Mouse (Mus musculus): ENCODE results near the gene Nrxn2.

Gene Nrxn2

DNA sequence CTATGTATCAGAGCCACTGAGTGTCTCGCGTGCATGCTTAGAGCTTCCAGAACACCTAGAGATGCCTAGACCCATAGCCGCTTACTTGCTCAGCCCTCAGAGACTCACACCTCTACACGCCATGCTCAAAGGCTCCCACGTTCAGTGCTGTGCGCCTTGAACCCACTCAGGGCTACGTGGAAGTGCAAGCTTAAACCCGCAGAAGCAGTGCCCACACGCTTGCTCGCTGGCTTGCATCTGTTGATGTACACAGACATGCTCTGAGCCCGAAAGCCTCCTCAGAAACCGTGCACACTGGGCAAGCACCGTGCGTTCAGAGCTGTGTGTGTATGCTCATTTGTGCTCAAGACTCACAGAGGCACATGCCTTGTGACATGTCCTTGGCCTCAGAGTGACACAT is 103.8 kb downstream of the Nrxn2 start:
- no peak for DNase-seq

- no peak for DNase-seq
Measured at GRCm38 (mm10) chr19:6525023-6525422, 106.5 kb downstream of the Nrxn2 start.

- DNase-seq: no peak
Measured at GRCm38 (mm10) chr19:6526010-6526409, 107.5 kb downstream of the Nrxn2 start.

- peak; percentile 87 for DNase-seq
Measured at GRCm38 (mm10) chr19:6527439-6527838, 108.9 kb downstream of the Nrxn2 start.

DNA sequence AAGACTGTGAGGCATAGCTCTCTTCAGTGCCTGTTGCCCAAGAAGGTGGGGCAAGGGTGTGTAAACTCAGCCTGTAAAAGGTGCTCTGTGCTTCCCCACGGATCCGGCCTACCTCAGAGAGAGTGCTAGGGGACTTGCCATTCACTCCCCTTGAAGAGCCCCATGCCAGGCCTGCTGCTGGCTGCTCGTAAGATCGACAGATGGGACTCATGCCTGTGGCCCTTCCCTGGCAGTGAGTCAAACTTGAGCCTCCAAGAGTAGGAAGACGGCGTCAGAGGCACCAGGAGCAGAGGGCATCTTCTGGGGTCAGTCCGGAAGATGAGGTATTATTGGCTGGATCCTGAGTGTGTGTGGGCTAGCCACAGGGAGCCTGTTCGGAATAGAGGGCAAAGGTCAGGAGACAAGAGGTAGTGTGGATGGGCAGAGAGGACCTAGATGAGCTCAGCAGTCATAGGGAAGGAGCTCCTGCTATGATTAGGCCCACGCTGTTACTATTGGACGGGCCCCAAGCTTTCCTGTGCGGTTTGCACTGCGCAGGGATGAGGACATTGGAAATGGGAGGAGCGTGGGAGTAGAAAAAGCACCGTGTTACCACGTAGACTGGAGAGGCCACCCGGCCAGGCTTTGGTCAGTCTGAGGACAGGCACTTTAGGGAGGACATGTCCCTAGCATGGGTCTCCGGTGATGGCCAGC is 109.5 kb downstream of the Nrxn2 start:
- DNase-seq: peak; percentile 94

DNA sequence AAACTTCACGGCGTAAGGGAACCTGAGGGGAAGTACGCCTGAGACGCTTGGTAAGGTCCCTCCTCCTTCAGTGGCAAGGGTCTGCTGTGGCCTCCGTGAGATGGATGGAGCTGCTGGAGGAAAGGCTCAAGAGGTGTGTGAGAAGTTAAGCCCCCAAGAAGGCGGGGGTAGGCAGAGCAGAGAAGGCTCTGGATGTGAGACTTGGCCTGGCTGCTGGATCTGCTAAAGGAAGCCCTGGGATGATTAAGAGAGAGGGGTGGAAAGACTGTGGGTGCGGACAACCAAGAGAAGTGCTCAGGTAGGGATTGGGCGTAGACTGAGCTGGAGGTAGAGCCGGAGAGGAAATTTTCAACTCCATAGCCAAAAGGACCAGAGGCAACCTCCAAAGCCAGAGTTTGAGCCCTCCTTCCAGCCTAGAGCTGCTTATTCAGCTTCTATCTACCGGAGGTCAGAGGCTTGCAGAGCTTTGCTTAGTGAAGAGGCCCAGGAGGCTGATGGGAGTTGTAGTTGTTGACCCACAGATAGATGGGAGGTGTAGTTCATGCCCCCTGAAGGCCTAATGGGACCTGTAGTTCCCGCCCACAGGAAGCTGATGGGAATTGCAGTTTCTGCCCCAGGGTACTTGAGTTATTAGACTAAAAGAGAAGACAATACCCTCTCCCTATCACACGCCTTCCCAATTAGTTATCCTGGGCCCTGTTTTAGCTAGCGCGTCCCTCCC is 110.9 kb downstream of the Nrxn2 start:
- DNase-seq: no peak

GRCm38 (mm10) chr19:6530359-6530758 is 111.8 kb downstream of the Nrxn2 start:
- DNase-seq: no peak

DNA sequence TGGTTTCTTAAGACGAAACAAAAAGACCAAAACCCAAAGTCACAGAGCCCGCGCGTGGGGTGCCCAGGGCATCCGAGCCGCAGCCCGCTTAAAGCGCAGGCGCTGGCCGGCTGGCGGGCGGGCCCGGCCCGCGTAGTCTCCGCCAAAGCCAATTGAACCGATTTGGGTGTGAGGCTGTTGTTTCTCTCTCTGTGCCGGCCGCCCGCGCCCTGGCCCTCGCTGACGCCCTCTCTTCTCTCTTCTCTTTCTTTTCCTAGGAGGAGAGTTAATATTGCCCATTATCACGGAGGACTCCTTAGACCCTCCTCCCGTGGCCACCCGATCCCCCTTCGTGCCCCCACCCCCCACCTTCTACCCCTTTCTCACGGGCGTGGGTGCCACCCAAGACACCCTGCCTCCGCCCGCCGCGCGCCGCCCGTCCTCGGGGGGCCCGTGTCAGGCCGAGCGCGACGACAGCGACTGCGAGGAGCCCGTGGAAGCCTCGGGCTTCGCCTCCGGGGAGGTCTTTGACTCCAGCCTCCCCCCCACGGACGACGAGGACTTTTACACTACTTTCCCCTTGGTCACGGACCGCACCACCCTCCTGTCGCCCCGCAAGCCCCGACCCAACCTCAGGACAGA is 112.6 kb downstream of the Nrxn2 start:
- no peak for DNase-seq

DNA sequence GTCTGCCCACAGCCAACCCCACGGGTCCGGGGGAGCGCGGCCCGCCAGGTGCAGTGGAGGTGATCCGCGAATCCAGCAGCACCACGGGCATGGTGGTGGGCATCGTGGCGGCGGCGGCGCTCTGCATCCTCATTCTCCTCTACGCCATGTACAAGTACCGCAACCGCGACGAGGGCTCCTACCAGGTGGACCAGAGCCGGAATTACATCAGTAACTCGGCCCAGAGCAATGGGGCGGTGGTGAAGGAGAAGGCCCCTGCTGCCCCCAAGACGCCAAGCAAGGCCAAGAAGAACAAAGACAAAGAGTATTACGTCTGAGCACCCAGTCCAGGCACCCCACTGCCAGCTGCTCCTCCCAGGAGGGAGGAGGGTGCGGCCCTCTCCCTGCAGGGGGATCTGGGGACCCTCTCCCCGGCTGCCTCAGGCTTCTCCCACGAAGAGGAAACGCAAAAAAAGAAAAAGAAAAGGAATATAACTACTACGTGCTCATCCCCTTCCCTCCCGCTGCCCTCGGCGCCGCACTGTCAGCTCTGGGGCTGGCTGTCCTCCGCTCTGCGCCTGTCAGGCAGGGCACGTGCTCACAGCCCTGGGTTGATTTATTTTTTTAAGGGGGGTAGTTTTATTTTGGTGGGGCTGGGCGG is 113.4 kb downstream of the Nrxn2 start:
- DNase-seq: no peak

GRCm38 (mm10) chr19:6532656-6533055 is 114.1 kb downstream of the Nrxn2 start:
- DNase-seq: no peak

- DNase-seq: peak; percentile 72
Measured at GRCm38 (mm10) chr19:6533290-6534117, 115.0 kb downstream of the Nrxn2 start.

- DNase-seq: no peak
Measured at GRCm38 (mm10) chr19:6534118-6534415, 115.5 kb downstream of the Nrxn2 start.

GRCm38 (mm10) chr19:6536201-6536600 is 117.7 kb downstream of the Nrxn2 start:
- no peak for DNase-seq

DNA sequence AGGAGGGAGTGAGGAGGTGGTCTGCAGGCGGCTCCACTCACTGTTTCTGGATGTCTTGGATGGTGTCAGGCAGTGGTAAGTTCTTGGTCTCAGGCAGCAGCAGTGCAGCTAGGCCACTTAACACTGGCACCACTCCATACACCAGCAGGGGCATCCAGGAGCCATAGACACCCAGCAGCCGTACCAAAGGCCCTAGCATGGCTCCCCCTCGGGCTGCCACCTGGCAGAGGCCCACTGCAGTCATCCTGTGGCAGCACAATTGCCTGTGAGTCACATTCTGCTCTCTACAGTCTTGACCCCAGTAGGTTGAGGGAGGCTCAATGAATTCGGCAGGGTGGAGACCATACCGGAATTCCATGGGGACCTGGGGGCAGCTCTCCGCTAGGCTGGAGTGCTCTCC is 118.2 kb downstream of the Nrxn2 start:
- peak; percentile 60 for DNase-seq

DNA sequence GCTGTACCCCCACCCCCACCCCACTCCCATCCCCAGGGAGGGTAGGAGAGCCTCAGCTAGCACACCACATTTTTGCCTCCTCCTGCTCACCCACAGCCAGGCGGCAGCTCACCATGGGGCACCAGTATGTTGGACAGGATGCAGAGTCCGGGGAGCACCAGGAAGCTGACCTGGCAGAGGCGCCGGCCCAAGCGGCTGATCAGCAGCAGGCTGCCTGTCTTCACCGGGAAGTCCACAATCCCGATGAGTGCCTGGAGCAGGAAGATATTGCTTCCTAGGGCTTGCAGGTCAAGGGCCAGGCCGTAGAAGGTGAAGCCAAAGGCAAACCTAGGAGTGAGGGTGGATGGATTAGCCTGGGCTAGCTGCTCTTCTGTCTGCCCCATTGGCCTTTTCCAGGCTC is 119.0 kb downstream of the Nrxn2 start:
- peak; percentile 62 for DNase-seq

- no peak for DNase-seq
Measured at GRCm38 (mm10) chr19:6538546-6538945, 120.0 kb downstream of the Nrxn2 start.

DNA sequence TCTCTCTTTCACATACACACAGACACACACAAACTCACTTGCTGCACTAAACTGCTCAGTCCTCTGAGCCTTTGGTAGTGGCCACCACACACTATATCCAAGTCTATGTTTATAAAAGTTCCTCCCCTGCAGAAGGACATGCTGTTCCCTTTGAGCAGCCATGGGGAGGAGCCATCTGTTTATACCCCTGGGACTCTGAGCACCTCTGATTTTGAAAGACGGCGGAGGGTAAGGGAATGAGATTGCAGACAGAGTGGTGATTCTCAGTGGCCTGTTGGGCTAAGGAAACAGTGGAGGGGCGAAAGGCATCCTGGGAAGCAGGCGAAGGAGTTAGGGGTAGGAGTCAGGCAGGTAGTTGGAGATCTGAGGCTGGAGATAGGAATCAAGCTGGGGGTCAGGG is 121.1 kb downstream of the Nrxn2 start:
- DNase-seq: no peak

GRCm38 (mm10) chr19:6540191-6540590 is 121.7 kb downstream of the Nrxn2 start:
- no peak for DNase-seq

DNA sequence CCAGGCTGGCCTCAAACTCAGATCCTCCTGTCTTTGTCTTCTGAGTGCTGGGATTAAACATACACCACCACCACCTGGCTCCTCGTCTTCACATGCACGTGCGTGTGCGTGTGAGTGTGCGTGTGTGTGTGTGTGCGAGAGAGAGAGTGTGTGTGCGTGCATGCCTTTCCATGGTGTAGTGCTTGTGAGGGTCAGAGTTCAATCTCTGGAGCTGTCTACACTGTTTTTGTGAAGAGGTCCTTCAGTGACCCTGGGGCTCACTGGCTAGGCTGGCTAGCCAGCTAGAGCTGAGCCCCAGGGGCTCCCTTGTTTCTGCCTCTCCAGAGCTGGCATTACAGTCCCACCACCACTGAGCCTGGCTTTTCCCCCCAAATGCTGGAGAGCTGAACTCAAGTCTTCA is 123.0 kb downstream of the Nrxn2 start:
- no peak for DNase-seq

DNA sequence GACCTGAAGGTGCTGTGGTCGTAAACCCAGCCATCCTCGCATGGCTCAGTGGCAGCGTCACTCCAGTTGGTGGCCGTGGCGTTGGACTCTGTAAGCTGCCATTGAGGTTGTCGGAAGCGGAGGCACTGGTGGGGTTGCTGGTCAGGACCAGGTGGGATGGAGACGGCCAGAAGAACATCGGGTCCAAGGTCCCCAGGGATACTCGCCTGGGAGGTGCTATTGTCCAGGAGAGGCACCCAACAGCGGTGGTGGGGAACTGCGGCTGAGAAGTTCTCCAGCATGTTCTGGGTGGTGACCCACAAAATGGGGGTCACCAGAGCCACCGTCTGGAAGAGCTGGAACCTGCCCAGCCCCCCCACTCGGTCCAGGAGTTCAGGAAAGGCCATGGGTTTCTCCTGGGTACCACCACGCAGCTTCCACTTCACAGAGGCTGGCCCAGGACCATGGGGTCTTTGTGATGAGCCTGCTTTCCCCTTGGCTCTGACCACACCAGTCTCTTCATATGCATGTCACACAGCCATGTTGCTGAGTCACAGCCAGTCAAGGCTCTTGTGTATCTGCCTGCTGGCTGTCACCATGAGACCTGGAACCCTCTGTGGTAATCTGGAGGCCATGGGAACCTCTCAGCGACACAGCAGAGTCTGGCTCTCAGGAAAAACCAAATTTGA is 124.0 kb downstream of the Nrxn2 start, which contains the start of gene Slc22a12:
Gene Slc22a12 (minus strand): TSS at position 666 of the 668 bp plus-strand sequence.
- peak; percentile 27 for DNase-seq

DNA sequence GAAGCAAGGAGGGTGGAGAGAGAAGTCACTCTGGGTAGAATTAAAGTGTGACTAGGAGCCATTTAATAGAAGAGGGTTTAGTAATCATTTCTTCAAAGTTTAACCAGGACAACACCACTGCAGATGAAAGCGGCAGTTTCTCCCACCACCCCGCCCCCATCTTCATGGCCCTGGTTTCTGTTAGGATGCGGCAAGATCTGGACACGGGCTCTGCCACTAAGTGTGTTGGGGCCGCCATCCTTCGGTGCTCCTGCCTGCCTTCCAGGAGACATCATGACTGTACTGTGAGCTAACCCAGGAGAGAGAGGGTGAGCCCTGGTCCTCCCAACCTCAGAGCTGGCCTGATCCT is 124.5 kb downstream of the Nrxn2 start:
- DNase-seq: no peak

GRCm38 (mm10) chr19:6543518-6543917 is 125.0 kb downstream of the Nrxn2 start:
- peak; percentile 28 for DNase-seq
